Mouse (Mus musculus): ENCODE data around the gene Hoxa1. TPM values are rescaled to one million over a fixed set of nuclear protein-coding genes. Genes with fewer than 3 reads are reported as not detected.

Gene Hoxa1
- polyA plus RNA-seq, 1 experiment from 2014 or later: 0.31 TPM

GRCm38 (mm10) chr6:52185222-52185621, 27.1 kb upstream of the Hoxa1 start:
- no peaks in the 10 kb centered on the region for H3K4me1 ChIP-seq
- no peak overlapping the region for H3K9ac ChIP-seq
- no peak overlapping the region for H3K4me2 ChIP-seq
- H3K4me3 ChIP-seq (replicated peaks): no peak overlapping the region
- WGBS: 2% methylated on average over 19 of the region's 19 CpGs
- H3K27ac ChIP-seq: no peak overlapping the region
- ATAC-seq (ENCODE audit: low FRiP score): no peak
- H3K27me3 ChIP-seq: peaks cover 100% of the 10 kb centered on the region
- H3K36me3 ChIP-seq (replicated peaks): no peaks in the 10 kb centered on the region
- H3K9me3 ChIP-seq: no peaks in the 10 kb centered on the region

GRCm38 (mm10) chr6:52184668-52185067, 26.6 kb upstream of the Hoxa1 start:
- H3K27ac ChIP-seq: no peak overlapping the region
- H3K4me2 ChIP-seq: no peak overlapping the region
- WGBS: 4% methylated on average over 6 of the region's 6 CpGs
- H3K9me3 ChIP-seq: no peaks in the 10 kb centered on the region
- no peaks in the 10 kb centered on the region for H3K36me3 ChIP-seq (replicated peaks)
- ATAC-seq (ENCODE audit: low FRiP score): no peak
- no peak overlapping the region for H3K4me3 ChIP-seq (replicated peaks)
- H3K9ac ChIP-seq: no peak overlapping the region
- H3K4me1 ChIP-seq: no peaks in the 10 kb centered on the region
- H3K27me3 ChIP-seq: peaks cover 100% of the 10 kb centered on the region

- peaks cover 100% of the 10 kb centered on the region for H3K27me3 ChIP-seq
- no peak for ATAC-seq (ENCODE audit: low FRiP score)
- H3K27ac ChIP-seq: no peak overlapping the region
- no peaks in the 10 kb centered on the region for H3K4me1 ChIP-seq
- 8% methylated on average over 10 of the region's 10 CpGs for WGBS
- H3K9ac ChIP-seq: no peak overlapping the region
- H3K4me2 ChIP-seq: no peak overlapping the region
- H3K36me3 ChIP-seq (replicated peaks): no peaks in the 10 kb centered on the region
- H3K9me3 ChIP-seq: no peaks in the 10 kb centered on the region
- H3K4me3 ChIP-seq (replicated peaks): no peak overlapping the region
Measured at GRCm38 (mm10) chr6:52183311-52184080, 25.4 kb upstream of the Hoxa1 start.

GRCm38 (mm10) chr6:52182793-52183192, 24.7 kb upstream of the Hoxa1 start:
- H3K4me1 ChIP-seq: no peaks in the 10 kb centered on the region
- no peaks in the 10 kb centered on the region for H3K36me3 ChIP-seq (replicated peaks)
- H3K4me2 ChIP-seq: no peak overlapping the region
- H3K9me3 ChIP-seq: no peaks in the 10 kb centered on the region
- H3K27ac ChIP-seq: no peak overlapping the region
- H3K27me3 ChIP-seq: peaks cover 100% of the 10 kb centered on the region
- WGBS: 4% methylated on average over 1 of the region's 1 CpGs
- no peak overlapping the region for H3K9ac ChIP-seq
- no peak for ATAC-seq (ENCODE audit: low FRiP score)
- no peak overlapping the region for H3K4me3 ChIP-seq (replicated peaks)

- 10% methylated on average over 2 of the region's 2 CpGs for WGBS
- Histone ChIP-seq H3K27ac (no peak overlapping the region), H3K4me2 (no peak overlapping the region)
Measured at GRCm38 (mm10) chr6:52182030-52182429, 23.9 kb upstream of the Hoxa1 start.

GRCm38 (mm10) chr6:52180726-52181125, 22.6 kb upstream of the Hoxa1 start:
- WGBS: 2% methylated on average over 3 of the region's 3 CpGs
- H3K4me3 ChIP-seq (replicated peaks): no peak overlapping the region
- peaks cover 100% of the 10 kb centered on the region for H3K27me3 ChIP-seq
- H3K9ac ChIP-seq: no peak overlapping the region
- H3K9me3 ChIP-seq: no peaks in the 10 kb centered on the region
- no peak overlapping the region for H3K27ac ChIP-seq
- no peak for ATAC-seq (ENCODE audit: low FRiP score)
- H3K4me2 ChIP-seq: no peak overlapping the region
- H3K36me3 ChIP-seq (replicated peaks): no peaks in the 10 kb centered on the region
- peaks cover 3% of the 10 kb centered on the region for H3K4me1 ChIP-seq

More at GRCm38 (mm10) chr6:52182030-52182429, 23.9 kb upstream of the Hoxa1 start:
- H3K9ac ChIP-seq: no peak overlapping the region
- no peaks in the 10 kb centered on the region for H3K9me3 ChIP-seq
- H3K4me3 ChIP-seq (replicated peaks): no peak overlapping the region
- no peaks in the 10 kb centered on the region for H3K4me1 ChIP-seq
- ATAC-seq (ENCODE audit: low FRiP score): no peak
- H3K36me3 ChIP-seq (replicated peaks): no peaks in the 10 kb centered on the region
- H3K27me3 ChIP-seq: peaks cover 100% of the 10 kb centered on the region

- Histone ChIP-seq H3K9ac (no peak overlapping the region), H3K27ac (no peak overlapping the region), H3K36me3 (replicated peaks) (no peaks in the 10 kb centered on the region), H3K4me2 (no peak overlapping the region), H3K9me3 (no peaks in the 10 kb centered on the region), H3K4me3 (replicated peaks) (no peak overlapping the region), H3K27me3 (peaks cover 100% of the 10 kb centered on the region), H3K4me1 (peaks cover 6% of the 10 kb centered on the region)
- no peak for ATAC-seq (ENCODE audit: low FRiP score)
- WGBS: under 1% methylated on average over 11 of the region's 11 CpGs
Measured at GRCm38 (mm10) chr6:52180213-52180710, 22.1 kb upstream of the Hoxa1 start.

GRCm38 (mm10) chr6:52179690-52180089, 21.6 kb upstream of the Hoxa1 start:
- Histone ChIP-seq H3K9ac (no peak overlapping the region), H3K4me3 (replicated peaks) (no peak overlapping the region)
- no peak for ATAC-seq (ENCODE audit: low FRiP score)

GRCm38 (mm10) chr6:52178918-52179665, 21.0 kb upstream of the Hoxa1 start:
- H3K27me3 ChIP-seq: peaks cover 98% of the 10 kb centered on the region
- H3K9ac ChIP-seq: no peak overlapping the region

More at GRCm38 (mm10) chr6:52179690-52180089, 21.6 kb upstream of the Hoxa1 start:
- WGBS: 2% methylated on average over 10 of the region's 10 CpGs
- Histone ChIP-seq H3K27me3 (peaks cover 100% of the 10 kb centered on the region), H3K27ac (no peak overlapping the region), H3K4me1 (peaks cover 6% of the 10 kb centered on the region), H3K4me2 (no peak overlapping the region), H3K9me3 (no peaks in the 10 kb centered on the region), H3K36me3 (replicated peaks) (no peaks in the 10 kb centered on the region)

GRCm38 (mm10) chr6:52177806-52178205, 19.7 kb upstream of the Hoxa1 start:
- H3K9me3 ChIP-seq: no peaks in the 10 kb centered on the region
- no peak overlapping the region for H3K9ac ChIP-seq
- H3K36me3 ChIP-seq (replicated peaks): no peaks in the 10 kb centered on the region
- no peak overlapping the region for H3K4me2 ChIP-seq
- no peak overlapping the region for H3K4me3 ChIP-seq (replicated peaks)
- peaks cover 97% of the 10 kb centered on the region for H3K27me3 ChIP-seq
- no peak for ATAC-seq (ENCODE audit: low FRiP score)
- 2% methylated on average over 9 of the region's 9 CpGs for WGBS
- peaks cover 6% of the 10 kb centered on the region for H3K4me1 ChIP-seq
- H3K27ac ChIP-seq: no peak overlapping the region

More at GRCm38 (mm10) chr6:52178918-52179665, 21.0 kb upstream of the Hoxa1 start:
- Histone ChIP-seq H3K4me3 (replicated peaks) (no peak overlapping the region), H3K36me3 (replicated peaks) (no peaks in the 10 kb centered on the region), H3K4me2 (no peak overlapping the region), H3K9me3 (no peaks in the 10 kb centered on the region), H3K4me1 (peaks cover 6% of the 10 kb centered on the region), H3K27ac (no peak overlapping the region)
- WGBS: 0% methylated on average over 4 of the region's 4 CpGs
- no peak for ATAC-seq (ENCODE audit: low FRiP score)

GRCm38 (mm10) chr6:52177061-52177735, 19.1 kb upstream of the Hoxa1 start, which contains the start of gene 5730596B20Rik:
Gene 5730596B20Rik, plus strand, starts transcription at chr6:52177498.
- Histone ChIP-seq H3K9me3 (no peaks in the 10 kb centered on the region), H3K9ac (no peak within 1 kb of the TSS), H3K27me3 (peaks cover 97% of the 10 kb centered on the region), H3K4me2 (no peak within 1 kb of the TSS), H3K4me3 (replicated peaks) (no peak within 1 kb of the TSS), H3K36me3 (replicated peaks) (no peaks in the 10 kb centered on the region), H3K4me1 (peaks cover 12% of the 10 kb centered on the region), H3K27ac (no peak within 1 kb of the TSS)
- no peak for ATAC-seq (ENCODE audit: low FRiP score)
- WGBS: under 1% methylated on average over 36 of the region's 36 CpGs

GRCm38 (mm10) chr6:52176391-52176790, 18.3 kb upstream of the Hoxa1 start:
- H3K9ac ChIP-seq: no peak overlapping the region
- peaks cover 97% of the 10 kb centered on the region for H3K27me3 ChIP-seq
- no peak overlapping the region for H3K27ac ChIP-seq
- no peak overlapping the region for H3K4me3 ChIP-seq (replicated peaks)
- H3K4me2 ChIP-seq: no peak overlapping the region
- H3K9me3 ChIP-seq: no peaks in the 10 kb centered on the region
- H3K4me1 ChIP-seq: peaks cover 13% of the 10 kb centered on the region
- 3% methylated on average over 6 of the region's 6 CpGs for WGBS
- no peaks in the 10 kb centered on the region for H3K36me3 ChIP-seq (replicated peaks)
- ATAC-seq (ENCODE audit: low FRiP score): no peak

All from forebrain, embryonic 12.5 days (tissue).